Mouse (Mus musculus) heart, embryonic 16.5 days (tissue): ENCODE measurements around the gene Dync1li2. TPM values are rescaled to one million over a fixed set of nuclear protein-coding genes. Genes with fewer than 3 reads are reported as not detected.

Experiments
- ATAC-seq: fragments of 200-750 bp; cut with Nextera tagmentation; replicated peaks from 2 replicates; pipeline ENCODE4 v1.8.0; 2017; ENCODE audit warnings: moderate number of reproducible peaks; ENCODE audit not compliant: insufficient read depth, low FRiP score; ENCODE audit errors: extremely low read depth
- H3K27ac ChIP-seq: fragments of 300-500 bp; sonication (generic); 2 replicates; pipeline ENCODE4 v1.5.1; 2014; ENCODE audit warnings: mild to moderate bottlenecking, low read length, control low read depth, moderate library complexity
- H3K27me3 ChIP-seq: fragments of 300-500 bp; sonication (generic); 2 replicates; pipeline ENCODE4 v1.6.1; 2014; ENCODE audit warnings: low read length, mixed read lengths; ENCODE audit not compliant: control insufficient read depth, insufficient read depth
- H3K36me3 ChIP-seq: fragments of 300-500 bp; sonication (generic); 2 replicates; pipeline ENCODE4 v1.6.1; 2014; ENCODE audit not compliant: control insufficient read depth, insufficient read depth
- H3K4me1 ChIP-seq: fragments of 300-500 bp; sonication (generic); 2 replicates; pipeline ENCODE4 v1.6.1; 2014; ENCODE audit warnings: low read length, mixed read lengths; ENCODE audit not compliant: control insufficient read depth, insufficient read depth
- H3K4me2 ChIP-seq: fragments of 300-500 bp; sonication (generic); 2 replicates; pipeline ENCODE4 v1.6.1; 2014; ENCODE audit warnings: low read depth, mild to moderate bottlenecking, control low read depth, low read length
- H3K4me3 ChIP-seq: fragments of 300-500 bp; sonication (generic); 2 replicates; pipeline ENCODE4 v1.5.1; 2014; ENCODE audit warnings: mild to moderate bottlenecking, control low read depth, low read length
- H3K9ac ChIP-seq: fragments of 300-500 bp; sonication (generic); 2 replicates; pipeline ENCODE4 v1.6.1; 2014; ENCODE audit warnings: low read length, control low read depth
- H3K9me3 ChIP-seq: fragments of 300-500 bp; sonication (generic); replicated peaks from 2 replicates; pipeline ENCODE4 v1.6.1; 2016; ENCODE audit warnings: low read length; ENCODE audit not compliant: control insufficient read depth
- WGBS: fragments of 180-500 bp; shearing (Covaris S2); extraction: QIAGEN DNeasy Blood & Tissue Kit; methylation state at CpG from one replicate; pipeline ENCODE4 v1.1.7; 2014; 5-methylcytosine and 5-hydroxymethylcytosine counted together
- polyA plus RNA-seq: library from polyadenylated mRNA; unstranded; fragments of >200 nt; fragmentation: Nextera tagmentation; extraction: Ambion mirVana; gene quantifications from 2 replicates; pipeline ENCODE4 v1.2.1, GENCODE M21; 2015

Dync1li2 gene
- polyA plus RNA-seq, 1 experiment from 2014 or later = 54.2 TPM

DNA sequence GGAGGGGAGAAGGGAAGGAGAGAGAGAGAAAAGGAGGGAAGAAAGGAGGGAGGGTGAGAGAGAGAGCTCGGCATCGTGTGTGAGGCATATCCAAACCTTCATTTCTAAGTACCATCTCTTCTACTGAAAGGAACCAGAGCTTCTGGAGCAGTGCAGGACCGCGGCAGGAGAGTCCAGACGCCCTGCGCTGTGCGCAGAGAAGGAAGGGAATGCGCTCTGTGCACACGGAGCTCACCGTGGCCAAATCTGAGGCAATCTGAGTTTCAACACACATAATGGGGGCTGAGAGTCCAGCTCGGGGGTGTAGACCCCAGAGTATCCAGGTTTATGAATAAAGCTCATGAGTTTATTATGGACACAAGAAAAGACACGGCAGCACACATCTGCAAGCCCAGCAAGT is 73.3 kb downstream of the Dync1li2 start:
- H3K9ac ChIP-seq = no peak overlapping the region

More for the DNA sequence above, 73.3 kb downstream of the Dync1li2 start:
- no peak overlapping the region for H3K4me2 ChIP-seq
- H3K27ac ChIP-seq = no peak overlapping the region
- no peaks in the 10 kb centered on the region for H3K27me3 ChIP-seq
- H3K4me3 ChIP-seq = no peak overlapping the region
- H3K36me3 ChIP-seq = no peaks in the 10 kb centered on the region
- peaks cover 15% of the 10 kb centered on the region for H3K4me1 ChIP-seq
- no peak for ATAC-seq
- H3K9me3 ChIP-seq = no peaks in the 10 kb centered on the region
- 77% methylated on average over 12 of the region's 12 CpGs for WGBS

Other genes with a start within 250 kb of the Dync1li2 start
- gene Tk2, start 194.5 kb downstream of the Dync1li2 start, polyA plus RNA-seq = 11.4 and 12.9 TPM in 2 replicates
- 24.9 and 27.2 TPM in 2 replicates for gene Cklf, start 192.2 kb downstream of the Dync1li2 start, polyA plus RNA-seq
- not detected in 2 replicates for gene Cmtm2a, start 149.9 kb downstream of the Dync1li2 start, polyA plus RNA-seq
- gene Gm45711, start 133.0 kb downstream of the Dync1li2 start, polyA plus RNA-seq = not detected in 2 replicates
- gene Cmtm1, start 132.9 kb downstream of the Dync1li2 start, polyA plus RNA-seq = not detected in 2 replicates
- gene Gm11020, start 121.5 kb downstream of the Dync1li2 start, polyA plus RNA-seq = not detected in 2 replicates
- gene Cmtm2b, start 120.8 kb downstream of the Dync1li2 start, polyA plus RNA-seq = not detected in 2 replicates
- 81.8 and 83.9 TPM in 2 replicates for gene Cmtm3, start 103.6 kb downstream of the Dync1li2 start, polyA plus RNA-seq
- 1.3 and 1.7 TPM in 2 replicates for gene Cmtm4, start 47.2 kb downstream of the Dync1li2 start, polyA plus RNA-seq
- 0.11 and 0.13 TPM in 2 replicates for gene Terb1, start 66.9 kb upstream of the Dync1li2 start, polyA plus RNA-seq
- gene Nae1, start 91.6 kb upstream of the Dync1li2 start, polyA plus RNA-seq = 58.4 and 68.8 TPM in 2 replicates
- 2.4 and 3.0 TPM in 2 replicates for gene Car7, start 91.6 kb upstream of the Dync1li2 start, polyA plus RNA-seq
- 6.2 and 6.7 TPM in 2 replicates for gene Pdp2, start 148.4 kb upstream of the Dync1li2 start, polyA plus RNA-seq
- gene Cdh16, start 181.3 kb upstream of the Dync1li2 start, polyA plus RNA-seq = 20.1 and 25.9 TPM in 2 replicates
- 289 and 293 TPM in 2 replicates for gene Rrad, start 188.3 kb upstream of the Dync1li2 start, polyA plus RNA-seq
- 171 and 196 TPM in 2 replicates for gene Ciao2b, start 198.9 kb upstream of the Dync1li2 start, polyA plus RNA-seq